Mouse (Mus musculus) E14TG2a.4 (cell line): Measurements from ENCODE around the gene Dmd.
"Not testable (repeated sequence)": the region's sequence is repeated elsewhere in the genome, so short reads cannot be mapped to it uniquely, and the experiment has no call there.

Experiments
- H3K27me3 ChIP-seq: 2 replicates; pipeline ENCODE4 v1.6.1; 2014; ENCODE audit warnings: low read length, control low read depth; ENCODE audit not compliant: insufficient read depth
- H3K36me3 ChIP-seq: 2 replicates; pipeline ENCODE4 v1.6.1; 2014; ENCODE audit warnings: low read length, control low read depth; ENCODE audit not compliant: insufficient read depth
- H3K4me1 ChIP-seq: replicated peaks from 2 replicates; pipeline ENCODE4 v1.6.1; 2014; ENCODE audit warnings: low read depth, low read length, control low read depth
- H3K4me3 ChIP-seq: replicated peaks from 2 replicates; pipeline ENCODE4 v1.5.1; 2014; ENCODE audit warnings: mild to moderate bottlenecking, low read length
- H3K9me3 ChIP-seq: 2 replicates; pipeline ENCODE4 v1.6.1; 2014; ENCODE audit warnings: low read length, control low read depth
- CTCF ChIP-seq: conservative IDR thresholded peaks from 2 replicates; pipeline ENCODE4 v1.5.1; 2014; ENCODE audit warnings: low read length
- NANOG ChIP-seq: IDR thresholded peaks from 2 replicates; pipeline ENCODE4 v1.6.1; 2014; ENCODE audit warnings: borderline replicate concordance, low read length, mixed read lengths
- POU5F1 ChIP-seq: IDR thresholded peaks from 2 replicates; pipeline ENCODE4 v1.6.1; 2014; ENCODE audit warnings: low read length, borderline replicate concordance

Gene Dmd

GRCm38 (mm10) chrX:83674998-83675397 is 726.3 kb downstream of the Dmd start:
- H3K4me3 ChIP-seq: no peak overlapping the region
- TF ChIP-seq CTCF: no peak
- TF ChIP-seq POU5F1: no peak
- no peak for TF ChIP-seq NANOG
- no peaks in the 10 kb centered on the region for H3K4me1 ChIP-seq
- no peaks in the 10 kb centered on the region for H3K9me3 ChIP-seq
- no peaks in the 10 kb centered on the region for H3K36me3 ChIP-seq
- no peaks in the 10 kb centered on the region for H3K27me3 ChIP-seq

- Histone ChIP-seq H3K36me3 (no peaks in the 10 kb centered on the region), H3K4me1 (no peaks in the 10 kb centered on the region), H3K9me3 (no peaks in the 10 kb centered on the region), H3K27me3 (no peaks in the 10 kb centered on the region), H3K4me3 (no peak overlapping the region)
- TF ChIP-seq POU5F1 (no peak), CTCF (no peak), NANOG (no peak)
These were observed 737.9 kb downstream of the Dmd start for GRCm38 (mm10) chrX:83686547-83686946.

- H3K4me3 ChIP-seq: no peak overlapping the region
- no peak for TF ChIP-seq POU5F1
- TF ChIP-seq CTCF: no peak
- TF ChIP-seq NANOG: no peak
- no peaks in the 10 kb centered on the region for H3K27me3 ChIP-seq
- no peaks in the 10 kb centered on the region for H3K36me3 ChIP-seq
- H3K9me3 ChIP-seq: no peaks in the 10 kb centered on the region
- no peaks in the 10 kb centered on the region for H3K4me1 ChIP-seq
These were observed 791.9 kb downstream of the Dmd start for GRCm38 (mm10) chrX:83740533-83740932.

GRCm38 (mm10) chrX:83746301-83747008 is 797.8 kb downstream of the Dmd start:
- Histone ChIP-seq H3K4me1 (no peaks in the 10 kb centered on the region), H3K36me3 (no peaks in the 10 kb centered on the region), H3K27me3 (no peaks in the 10 kb centered on the region), H3K9me3 (no peaks in the 10 kb centered on the region), H3K4me3 (no peak overlapping the region)
- TF ChIP-seq POU5F1 (no peak), NANOG (no peak), CTCF (no peak)

- Histone ChIP-seq H3K36me3 (no peaks in the 10 kb centered on the region), H3K4me3 (no peak overlapping the region), H3K4me1 (no peaks in the 10 kb centered on the region), H3K9me3 (no peaks in the 10 kb centered on the region), H3K27me3 (no peaks in the 10 kb centered on the region)
- peak; percentile 15; the same call in 1 of the 2 replicates for TF ChIP-seq CTCF
- TF ChIP-seq NANOG: no peak
These were observed 838.7 kb downstream of the Dmd start for GRCm38 (mm10) chrX:83787406-83787805.

GRCm38 (mm10) chrX:83867469-83867868 is 918.8 kb downstream of the Dmd start:
- H3K36me3 ChIP-seq, H3K27me3 ChIP-seq, H3K4me3 ChIP-seq, H3K4me1 ChIP-seq: not testable (repeated sequence)
- TF ChIP-seq CTCF: peak; percentile 27; the same call in 1 of the 2 replicates
- peaks cover 31% of the 10 kb centered on the region for H3K9me3 ChIP-seq

GRCm38 (mm10) chrX:83875389-83875788 is 926.7 kb downstream of the Dmd start:
- not testable (repeated sequence) for H3K4me1 ChIP-seq, H3K27me3 ChIP-seq, H3K36me3 ChIP-seq, H3K4me3 ChIP-seq
- peaks cover 42% of the 10 kb centered on the region for H3K9me3 ChIP-seq

- TF ChIP-seq CTCF (no peak), NANOG (no peak), POU5F1 (no peak)
- Histone ChIP-seq H3K27me3 (no peaks in the 10 kb centered on the region), H3K4me1 (no peaks in the 10 kb centered on the region), H3K9me3 (no peaks in the 10 kb centered on the region), H3K4me3 (no peak overlapping the region), H3K36me3 (no peaks in the 10 kb centered on the region)
These were observed 1027.2 kb downstream of the Dmd start for GRCm38 (mm10) chrX:83975895-83976294.

- no peaks in the 10 kb centered on the region for H3K27me3 ChIP-seq
- H3K9me3 ChIP-seq: no peaks in the 10 kb centered on the region
- H3K4me1 ChIP-seq: no peaks in the 10 kb centered on the region
- TF ChIP-seq CTCF (peak; percentile 76), POU5F1 (no peak), NANOG (no peak)
- H3K4me3 ChIP-seq: no peak overlapping the region
- H3K36me3 ChIP-seq: no peaks in the 10 kb centered on the region
These were observed 1052.6 kb downstream of the Dmd start for GRCm38 (mm10) chrX:84001294-84001693.

- peaks cover 14% of the 10 kb centered on the region for H3K9me3 ChIP-seq
- not testable (repeated sequence) for H3K4me1 ChIP-seq, H3K36me3 ChIP-seq, H3K4me3 ChIP-seq, H3K27me3 ChIP-seq
These were observed 1113.8 kb downstream of the Dmd start for GRCm38 (mm10) chrX:84062431-84062830.
